Mouse (Mus musculus): ENCODE measurements around the gene Atg2a.

GRCm38 (mm10) chr19:6276426-6277421 lies 35.3 kb downstream of the Atg2a start, which contains the start of gene Ehd1:
- TF ChIP-seq CTCF (IDR thresholded peaks at IDR 0.05; ENCODE audit: extremely low read depth, insufficient read depth, insufficient read length, insufficient replicate concordance) = peak; percentile 67
- TF ChIP-seq POLR2A (IDR thresholded peaks at IDR 0.05; ENCODE audit: low read depth, low read length) = peak; percentile 47

Measured in spleen, adult 2 months (tissue).